Mouse (Mus musculus) G1E (cell line): ENCODE measurements at regions not wholly inside any gene's neighbourhood (a gene's known extent, or its start where the extent isn't known, plus 50 kb on each side); places are given as distances from the start of the nearest gene placed in this dataset.

Experiments
- ATAC-seq: 2 replicates; pipeline ENCODE4 v1.8.0; 2016; ENCODE audit warnings: mild to moderate bottlenecking; ENCODE audit not compliant: insufficient number of reproducible peaks, poor library complexity, low FRiP score, severe bottlenecking; ENCODE audit errors: extremely low read depth
- DNase-seq: peaks from one replicate; pipeline ENCODE4 v3.0.0; 2012; ENCODE audit warnings: low spot score
- H3K27me3 ChIP-seq: 2 replicates; pipeline ENCODE4 v1.6.1; 2012; ENCODE audit warnings: mild to moderate bottlenecking, low read length, inconsistent platforms; ENCODE audit not compliant: insufficient read depth
- H3K36me3 ChIP-seq: replicated peaks from 2 replicates; pipeline ENCODE3; 2012; ENCODE audit warnings: mild to moderate bottlenecking, inconsistent platforms
- H3K4me1 ChIP-seq: 2 replicates; pipeline ENCODE4 v1.6.1; 2012; ENCODE audit warnings: low read depth, low read length, inconsistent platforms, mixed read lengths; ENCODE audit not compliant: insufficient read depth
- H3K4me3 ChIP-seq: 2 replicates; pipeline ENCODE4 v1.5.1; 2012; ENCODE audit warnings: low read depth, mild to moderate bottlenecking, inconsistent platforms, low read length, moderate library complexity, mixed read lengths
- H3K9me3 ChIP-seq: replicated peaks from 2 replicates; pipeline ENCODE4 v1.6.1; 2012; ENCODE audit warnings: inconsistent platforms
- CTCF ChIP-seq: IDR thresholded peaks from 2 replicates; pipeline ENCODE4 v1.5.1; 2012; ENCODE audit warnings: low read depth, low read length, inconsistent platforms, mixed read lengths
- GATA1 ChIP-seq: IDR thresholded peaks from 2 replicates; pipeline ENCODE4 v1.6.1; 2012; ENCODE audit warnings: borderline replicate concordance, low read length, inconsistent platforms, mixed read lengths
- GATA2 ChIP-seq: IDR thresholded peaks from 2 replicates; pipeline ENCODE4 v1.6.1; 2012; ENCODE audit warnings: low read depth, low read length, inconsistent platforms, borderline replicate concordance
- POLR2AphosphoS5 ChIP-seq: IDR thresholded peaks from 2 replicates; pipeline ENCODE4 v1.6.1; 2012; ENCODE audit warnings: low read depth, low read length, inconsistent platforms; ENCODE audit not compliant: insufficient replicate concordance
- TAL1 ChIP-seq: conservative IDR thresholded peaks from 2 replicates; pipeline ENCODE4 v1.6.1; 2012; ENCODE audit warnings: low read depth, low read length, inconsistent platforms, mixed read lengths

- no peak for TF ChIP-seq CTCF
- TF ChIP-seq TAL1: no peak
- TF ChIP-seq POLR2AphosphoS5: no peak
- no peak for TF ChIP-seq GATA2
- TF ChIP-seq GATA1: no peak
- no peaks in the 10 kb centered on the region for H3K27me3 ChIP-seq
- H3K4me3 ChIP-seq: no peak overlapping the region
- no peaks in the 10 kb centered on the region for H3K4me1 ChIP-seq
- ATAC-seq (no peak), DNase-seq (no peak)
- H3K36me3 ChIP-seq: no peaks in the 10 kb centered on the region
- no peaks in the 10 kb centered on the region for H3K9me3 ChIP-seq
These were observed 731.0 kb upstream of the A1bg start for GRCm38 (mm10) chr15:61653853-61654252.

GRCm38 (mm10) chr15:61618638-61619500, 696.1 kb upstream of the A1bg start:
- TF ChIP-seq CTCF (no peak), GATA1 (no peak), GATA2 (no peak), POLR2AphosphoS5 (no peak), TAL1 (no peak)
- no peak for DNase-seq
- Histone ChIP-seq H3K4me3 (no peak overlapping the region), H3K9me3 (no peaks in the 10 kb centered on the region), H3K36me3 (no peaks in the 10 kb centered on the region), H3K27me3 (no peaks in the 10 kb centered on the region), H3K4me1 (no peaks in the 10 kb centered on the region)
- ATAC-seq: no peak

GRCm38 (mm10) chr15:61610662-61611061, 687.9 kb upstream of the A1bg start:
- no peak overlapping the region for H3K4me3 ChIP-seq
- no peak for DNase-seq
- no peaks in the 10 kb centered on the region for H3K9me3 ChIP-seq
- TF ChIP-seq POLR2AphosphoS5: no peak
- TF ChIP-seq GATA2: no peak
- no peak for TF ChIP-seq CTCF
- no peak for TF ChIP-seq GATA1
- TF ChIP-seq TAL1: no peak
- H3K27me3 ChIP-seq: no peaks in the 10 kb centered on the region
- no peak for ATAC-seq
- H3K4me1 ChIP-seq: no peaks in the 10 kb centered on the region
- no peaks in the 10 kb centered on the region for H3K36me3 ChIP-seq

- TF ChIP-seq GATA2 (no peak), POLR2AphosphoS5 (no peak), TAL1 (no peak), GATA1 (no peak), CTCF (no peak)
- no peaks in the 10 kb centered on the region for H3K9me3 ChIP-seq
- H3K36me3 ChIP-seq: no peaks in the 10 kb centered on the region
- DNase-seq (no peak), ATAC-seq (no peak)
- no peak overlapping the region for H3K4me3 ChIP-seq
- H3K27me3 ChIP-seq: no peaks in the 10 kb centered on the region
- no peaks in the 10 kb centered on the region for H3K4me1 ChIP-seq
These were observed 686.8 kb upstream of the A1bg start for GRCm38 (mm10) chr15:61609656-61610055.

GRCm38 (mm10) chr15:61608301-61608731, 685.5 kb upstream of the A1bg start:
- Histone ChIP-seq H3K4me1 (no peaks in the 10 kb centered on the region), H3K27me3 (no peaks in the 10 kb centered on the region), H3K9me3 (no peaks in the 10 kb centered on the region), H3K4me3 (no peak overlapping the region), H3K36me3 (no peaks in the 10 kb centered on the region)
- ATAC-seq: no peak
- DNase-seq: no peak
- TF ChIP-seq TAL1 (no peak), GATA1 (no peak), POLR2AphosphoS5 (no peak), CTCF (no peak), GATA2 (no peak)

- DNase-seq (no peak), ATAC-seq (no peak)
- Histone ChIP-seq H3K9me3 (no peaks in the 10 kb centered on the region), H3K4me1 (no peaks in the 10 kb centered on the region), H3K4me3 (no peak overlapping the region), H3K36me3 (no peaks in the 10 kb centered on the region), H3K27me3 (no peaks in the 10 kb centered on the region)
- TF ChIP-seq CTCF: no peak
- no peak for TF ChIP-seq POLR2AphosphoS5
- TF ChIP-seq GATA1: no peak
- no peak for TF ChIP-seq TAL1
- TF ChIP-seq GATA2: no peak
These were observed 676.9 kb upstream of the A1bg start for GRCm38 (mm10) chr15:61599734-61600133.
